ENCODE assay signal across 16 mouse cellular contexts in the genomic region with DNA sequence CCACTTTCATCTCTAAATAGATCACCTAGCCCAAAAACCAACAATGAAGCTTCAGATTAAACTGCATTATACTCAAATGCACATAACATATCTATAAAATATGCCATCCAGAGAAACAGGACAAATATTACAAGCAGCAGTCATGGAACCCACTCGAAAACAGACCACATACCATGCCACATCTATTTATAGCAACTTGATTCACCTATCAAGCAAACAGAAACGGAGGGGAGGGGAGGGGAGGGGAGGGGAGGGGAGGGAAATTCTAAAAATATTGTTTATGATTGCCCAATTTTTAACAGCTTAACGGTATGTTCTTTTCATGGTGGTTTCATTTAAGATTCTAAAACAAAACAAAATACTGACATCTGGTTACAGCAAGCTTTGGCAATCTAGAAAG.
"Had no signal": no experiment of that assay in that cellular context is flagged by ENCODE, and none has a peak within 500 bp of the region (broad histone marks: within the 10 kb centered on the region; RNA-seq: fewer than 3 reads in every experiment).

No protein-coding gene starts in this region.

- H3K9ac ChIP-seq: liver, embryonic 14.5 days; lung, embryonic 14.5 days; midbrain, embryonic 13.5 days; midbrain, embryonic 15.5 days; neural tube, embryonic 13.5 days; neural tube, embryonic 15.5 days had no signal

- DNase-seq: lung, adult 18-20 months; lung, embryonic 14.5 days; lung, postnatal 14 days; lung, postnatal 36 days; retina, postnatal 1 day; right cerebral cortex, adult 18-20 months; thymus, adult 18-20 months; thymus, postnatal 14 days; thymus, postnatal 36 days had no signal

- H3K4me3 ChIP-seq: megakaryocyte, embryonic 14.5 days; midbrain, embryonic 13.5 days; midbrain, embryonic 15.5 days; neural tube, embryonic 13.5 days; neural tube, embryonic 15.5 days had no signal

- ATAC-seq: midbrain, embryonic 13.5 days; midbrain, embryonic 15.5 days had no signal

- H3K4me1 ChIP-seq: midbrain, embryonic 13.5 days; midbrain, embryonic 15.5 days; neural tube, embryonic 13.5 days; neural tube, embryonic 15.5 days had no signal

- H3K27me3 ChIP-seq: megakaryocyte, embryonic 14.5 days; midbrain, embryonic 13.5 days; midbrain, embryonic 15.5 days; neural tube, embryonic 13.5 days; neural tube, embryonic 15.5 days had no signal

- H3K4me2 ChIP-seq: lung, embryonic 14.5 days; midbrain, embryonic 11.5 days; midbrain, embryonic 13.5 days; midbrain, embryonic 15.5 days; neural tube, embryonic 13.5 days; neural tube, embryonic 15.5 days had no signal

- H3K9me3 ChIP-seq: megakaryocyte, embryonic 14.5 days; midbrain, embryonic 13.5 days; midbrain, embryonic 15.5 days; neural tube, embryonic 13.5 days; neural tube, embryonic 15.5 days had no signal

- H3K36me3 ChIP-seq: midbrain, embryonic 13.5 days; midbrain, embryonic 15.5 days; neural tube, embryonic 15.5 days had no signal

- H3K27ac ChIP-seq: liver, embryonic 14.5 days; midbrain, embryonic 13.5 days; midbrain, embryonic 15.5 days; neural tube, embryonic 13.5 days; neural tube, embryonic 15.5 days had no signal
